ENCODE assay signal across 8 mouse cellular contexts in genomic region chr7:143649034-143649768, GRCm38 (mm10). TPM values are rescaled to one million over a fixed set of nuclear protein-coding genes. Genes with fewer than 3 reads are reported as not detected.
A peak's percentile ranks its signal among the peaks of the same experiment; 100 is the strongest.
DNase-seq lines count a peak whose midpoint lies in the region; ATAC-seq and TF ChIP-seq lines count a peak whose summit lies in the region.

Tnfrsf22 (minus strand) TSS chr7:143649661.

- ATAC-seq in forebrain, embryonic 16.5 days, result peak; percentile 100
- peak; percentile 99 for ATAC-seq in neural tube, embryonic 15.5 days (ENCODE audit: low FRiP score)

- H3K27ac ChIP-seq in cerebellum, adult 2 months (ENCODE audit: insufficient read depth, low read length), result no peak within 1 kb of the TSS
- H3K27ac ChIP-seq in forebrain, embryonic 16.5 days (ENCODE audit: low read length), result no peak within 1 kb of the TSS
- H3K27ac ChIP-seq in neural tube, embryonic 15.5 days (replicated peaks), result peak within 1 kb of the TSS; percentile 63; the same call in 1 of the 2 replicates

- peak within 1 kb of the TSS; percentile 73 for H3K9ac ChIP-seq in forebrain, embryonic 16.5 days (replicated peaks; ENCODE audit: low read depth, low read length)
- H3K9ac ChIP-seq in neural tube, embryonic 15.5 days (replicated peaks), result peak within 1 kb of the TSS; percentile 64

- TF ChIP-seq POLR2A in cerebellum, adult 2 months (IDR thresholded peaks at IDR 0.05; ENCODE audit: borderline replicate concordance, insufficient read depth, low read length), result no peak
- TF ChIP-seq POLR2A in lung, adult 2 months (IDR thresholded peaks at IDR 0.05; ENCODE audit: borderline replicate concordance, extremely low read depth, low read depth, low read length), result no peak; the same call in 1 of the 2 replicates

- no peaks in the 10 kb centered on the region for H3K9me3 ChIP-seq in forebrain, embryonic 16.5 days (ENCODE audit: control insufficient read depth, low read length)
- H3K9me3 ChIP-seq in neural tube, embryonic 15.5 days (replicated peaks), result no peaks in the 10 kb centered on the region

- 3% methylated on average over 39 of the region's 39 CpGs for WGBS in cerebellum, adult 2 months
- 1% methylated on average over 39 of the region's 39 CpGs for WGBS in forebrain, embryonic 16.5 days
- 3% methylated on average over 39 of the region's 39 CpGs for WGBS in lung, adult 2 months
- WGBS in neural tube, embryonic 15.5 days, result 2% methylated on average over 39 of the region's 39 CpGs

- DNase-seq in MEL-GATA-1-ER (ENCODE audit: extremely low read depth, low read depth), result peak; percentile 55
- DNase-seq in cerebellum, adult 2 months, result peak; percentile 47
- DNase-seq in heart, postnatal 36 days, result peak; percentile 73 to 77
- peak; percentile 71 to 78 for DNase-seq in layer of hippocampus, adult 18-20 months (ENCODE audit: low spot score in 2 of 2)
- peak; percentile 73 for DNase-seq in lung, adult 2 months
- DNase-seq in testis, postnatal 10 days (ENCODE audit: low spot score), result peak; percentile 84

- H3K36me3 ChIP-seq in forebrain, embryonic 16.5 days (ENCODE audit: control insufficient read depth, insufficient read depth), result no peaks in the 10 kb centered on the region
- no peaks in the 10 kb centered on the region for H3K36me3 ChIP-seq in neural tube, embryonic 15.5 days

- intact Hi-C loops in heart, postnatal 36 days (cut with DNase I), result loop anchor here (1.0 kb wide), 1 partner anchor 36 kb away; the partner anchor contains the start of gene Tnfrsf23

- no peak for TF ChIP-seq CTCF in cerebellum, adult 2 months (IDR thresholded peaks at IDR 0.05; ENCODE audit: borderline replicate concordance, insufficient read depth, low read depth, low read length)
- TF ChIP-seq CTCF in lung, adult 2 months (IDR thresholded peaks at IDR 0.05; ENCODE audit: insufficient read depth, low read length), result no peak

- H3K4me3 ChIP-seq in cerebellum, adult 2 months (replicated peaks; ENCODE audit: insufficient read depth, low read depth, low read length), result peak within 1 kb of the TSS; percentile 54
- H3K4me3 ChIP-seq in forebrain, embryonic 16.5 days (replicated peaks; ENCODE audit: low read length), result peak within 1 kb of the TSS; percentile 81
- peak within 1 kb of the TSS; percentile 79 for H3K4me3 ChIP-seq in lung, adult 2 months (replicated peaks; ENCODE audit: extremely low read depth, low read depth, low read length)
- peak within 1 kb of the TSS; percentile 73 for H3K4me3 ChIP-seq in neural tube, embryonic 15.5 days (replicated peaks)

- H3K4me1 ChIP-seq in cerebellum, adult 2 months (ENCODE audit: control insufficient read depth, insufficient read depth, low read length), result no peaks in the 10 kb centered on the region
- H3K4me1 ChIP-seq in forebrain, embryonic 16.5 days (replicated peaks; ENCODE audit: control insufficient read depth, insufficient read depth, low read length), result peaks cover 2% of the 10 kb centered on the region; the same call in 1 of the 2 replicates
- H3K4me1 ChIP-seq in lung, adult 2 months (ENCODE audit: control insufficient read depth, insufficient read depth, low read length), result no peaks in the 10 kb centered on the region
- peaks cover 3% of the 10 kb centered on the region for H3K4me1 ChIP-seq in neural tube, embryonic 15.5 days

- peak within 1 kb of the TSS; percentile 91 for H3K4me2 ChIP-seq in forebrain, embryonic 16.5 days (ENCODE audit: low read length)
- H3K4me2 ChIP-seq in neural tube, embryonic 15.5 days, result peak within 1 kb of the TSS; percentile 94

- no peaks in the 10 kb centered on the region for H3K27me3 ChIP-seq in cerebellum, adult 2 months (ENCODE audit: control insufficient read depth, insufficient read depth, low read length)
- H3K27me3 ChIP-seq in forebrain, embryonic 16.5 days (replicated peaks; ENCODE audit: control insufficient read depth, insufficient read depth, low read length), result no peaks in the 10 kb centered on the region
- H3K27me3 ChIP-seq in neural tube, embryonic 15.5 days (replicated peaks), result no peaks in the 10 kb centered on the region

RNA-seq across cellular contexts. Expression of gene Tnfrsf22, which starts in this region (rescaled TPM):
- polyA plus RNA-seq in cerebellum, adult 2 months (2012; rRNA removed), result 3.6 and 3.8 TPM in 2 replicates
- polyA plus RNA-seq in forebrain, embryonic 16.5 days (2015; fragmentation: Nextera tagmentation; extraction: Ambion mirVana), result 3.9 and 4.0 TPM in 2 replicates
- total RNA-seq in heart, postnatal 36 days (2021), result 1 to 10 TPM; 1.5 to 2.3 TPM
- 1 to 10 TPM; 1.4 to 2.4 TPM for total RNA-seq in layer of hippocampus, adult 18-20 months (2021)
- 5.7 and 6.5 TPM in 2 replicates for polyA plus RNA-seq in lung, adult 2 months (2012; rRNA removed)
- polyA plus RNA-seq in neural tube, embryonic 15.5 days (2015; fragmentation: Nextera tagmentation; extraction: Ambion mirVana), result 3.9 and 5.3 TPM in 2 replicates
